Mouse (Mus musculus) CD4-positive naive resting alpha-beta T cell, adult 57 days (primary cell): ENCODE results near the gene Atat1. TPM values are rescaled to one million over a fixed set of nuclear protein-coding genes. Genes with fewer than 3 reads are reported as not detected.

Source experiments
- total RNA-seq: library from RNA; stranded (reverse); gene quantifications from one replicate; pipeline ENCODE4 v1.2.4, GENCODE M21; 2023

The Atat1 gene
- 13.5 TPM for total RNA-seq

GRCm38 (mm10) chr17:35909919-35910369 lies at the start of gene Atat1:
Gene Atat1 (minus strand): TSS chr17:35910075.

GRCm38 (mm10) chr17:35916297-35917142 lies 6.6 kb upstream of the Atat1 start, which contains the start of the genes Mrps18b and Ppp1r10:
Gene Mrps18b (minus strand): TSS chr17:35916389.
Gene Ppp1r10 (plus strand): TSS chr17:35916434.

GRCm38 (mm10) chr17:35896781-35897643 lies 12.9 kb downstream of the Atat1 start, which contains the start of gene 2310061I04Rik:
Gene 2310061I04Rik (minus strand): TSS chr17:35897431.

GRCm38 (mm10) chr17:35879245-35880057 lies 30.4 kb downstream of the Atat1 start, which contains the start of gene Dhx16:
Gene Dhx16 (plus strand): TSS chr17:35879819.

GRCm38 (mm10) chr17:35865481-35866280 lies 44.2 kb downstream of the Atat1 start, which contains the start of gene Ppp1r18:
Gene Ppp1r18 (plus strand): TSS chr17:35865593.

GRCm38 (mm10) chr17:35861198-35861857 lies 48.5 kb downstream of the Atat1 start, which contains the start of gene Nrm:
Gene Nrm (plus strand): TSS chr17:35861318.

Other genes with a start within 250 kb of the Atat1 start
- gene Vars2, start 242.5 kb downstream of the Atat1 start, total RNA-seq: 49.3 TPM
- 15.8 TPM for gene Gtf2h4, start 236.3 kb downstream of the Atat1 start, total RNA-seq
- gene Ddr1, start 205.5 kb downstream of the Atat1 start, total RNA-seq: 15.5 TPM
- gene Ier3, start 88.4 kb downstream of the Atat1 start, total RNA-seq: 6.3 TPM
- gene Flot1, start 86.8 kb downstream of the Atat1 start, total RNA-seq: 46.7 TPM
- gene Tubb5, start 71.8 kb downstream of the Atat1 start, total RNA-seq: 496 TPM
- gene Mdc1, start 68.6 kb downstream of the Atat1 start, total RNA-seq: 79.2 TPM
- 19.7 TPM for gene Nrm, start 48.8 kb downstream of the Atat1 start, total RNA-seq
- gene Ppp1r18, start 44.5 kb downstream of the Atat1 start, total RNA-seq: 272 TPM
- 95.2 TPM for gene Dhx16, start 30.3 kb downstream of the Atat1 start, total RNA-seq
- 30.0 TPM for gene 2310061I04Rik, start 12.6 kb downstream of the Atat1 start, total RNA-seq
- 61.0 TPM for gene Mrps18b, start 6.3 kb upstream of the Atat1 start, total RNA-seq
- gene Ppp1r10, start 6.4 kb upstream of the Atat1 start, total RNA-seq: 184 TPM
- gene Abcf1, start 59.7 kb upstream of the Atat1 start, total RNA-seq: 129 TPM
- 61.6 TPM for gene Gnl1, start 69.8 kb upstream of the Atat1 start, total RNA-seq
- 67.0 TPM for gene Prr3, start 70.2 kb upstream of the Atat1 start, total RNA-seq
- gene H2-T24, start 110.5 kb upstream of the Atat1 start, total RNA-seq: 25.7 TPM
- gene H2-T23, start 122.8 kb upstream of the Atat1 start, total RNA-seq: 302 TPM
- gene H2-T22, start 132.7 kb upstream of the Atat1 start, total RNA-seq: 187 TPM
- 1.3 TPM for gene Gm6034, start 132.9 kb upstream of the Atat1 start, total RNA-seq
- 87.5 TPM for gene Gm11127, start 148.3 kb upstream of the Atat1 start, total RNA-seq
- 10.8 TPM for gene Gm19684, start 211.6 kb upstream of the Atat1 start, total RNA-seq
- 15.3 TPM for gene Gm7030, start 219.3 kb upstream of the Atat1 start, total RNA-seq